Mouse (Mus musculus): ENCODE data around the gene Thbs1.
A peak's percentile ranks its signal among the peaks of the same experiment; 100 is the strongest.

Thbs1 gene

DNA sequence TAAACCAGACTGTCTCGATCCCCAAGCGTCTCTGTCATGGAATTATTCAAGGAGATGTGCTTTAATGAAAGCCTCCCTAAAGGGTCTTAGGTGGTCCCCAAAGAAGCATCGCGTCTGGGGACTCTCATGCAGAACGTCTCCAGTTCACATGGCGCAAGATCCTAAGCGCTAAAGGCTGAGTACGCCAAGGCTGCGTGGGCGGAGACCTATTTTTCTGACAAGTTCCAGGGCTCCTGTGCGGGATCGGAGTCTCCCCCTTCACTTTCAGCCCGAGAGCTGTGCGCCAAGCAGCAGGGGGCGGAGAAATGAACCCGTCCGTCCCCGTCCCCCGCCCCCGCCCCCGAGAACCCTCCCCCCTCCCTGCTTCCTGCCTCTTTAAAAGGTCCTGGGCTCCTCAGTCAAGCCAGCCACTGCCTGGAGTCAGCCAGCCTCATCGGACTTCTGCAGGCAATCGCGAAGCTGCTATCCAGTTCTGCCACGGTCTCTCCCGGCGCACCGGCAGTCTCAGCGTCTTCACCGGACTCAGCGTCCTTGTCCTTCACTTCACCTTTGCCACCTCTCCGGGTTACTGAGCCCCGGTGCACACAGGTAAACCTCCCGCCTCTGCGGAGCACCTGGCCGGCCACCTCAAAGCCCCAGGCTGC, at the start of gene Thbs1:
Thbs1 (plus strand) TSS at position 389 of the 644 bp plus-strand sequence.
- DNase-seq (ENCODE audit: low spot score in 2 of 2), result peak; percentile 76 to 77

DNA sequence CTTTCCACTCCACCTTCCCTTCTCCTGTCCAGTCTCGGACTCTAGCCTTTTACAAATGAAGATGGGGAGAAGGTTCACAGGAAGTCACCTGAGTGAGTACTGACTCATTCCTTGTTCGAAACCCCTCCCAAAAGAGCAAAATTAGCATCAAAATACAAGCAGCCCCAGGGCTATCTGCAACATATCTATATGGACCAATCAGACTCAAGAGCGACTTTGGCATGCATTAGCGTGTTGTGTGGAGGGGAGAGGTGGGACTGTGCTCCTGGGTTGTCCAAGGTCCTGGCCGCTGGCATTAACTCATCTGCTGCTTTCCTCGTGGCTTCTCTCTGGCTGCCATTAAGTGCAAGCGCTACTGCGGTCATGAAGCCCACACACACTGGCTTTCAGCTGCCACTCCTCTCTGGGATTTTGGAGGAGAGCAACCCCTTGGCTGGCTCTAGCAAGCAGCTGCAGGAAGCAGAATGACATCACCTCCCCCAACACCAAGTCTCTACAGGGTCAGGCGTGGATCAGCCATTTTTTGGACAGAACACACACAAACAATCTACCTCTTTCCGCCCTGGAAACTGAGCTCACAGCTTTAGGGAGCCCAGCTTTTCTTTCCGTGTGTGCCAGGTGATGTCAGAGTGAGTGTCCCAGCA, 47.4 kb upstream of the Thbs1 start:
- DNase-seq (ENCODE audit: low spot score in 2 of 2), result no peak

DNA sequence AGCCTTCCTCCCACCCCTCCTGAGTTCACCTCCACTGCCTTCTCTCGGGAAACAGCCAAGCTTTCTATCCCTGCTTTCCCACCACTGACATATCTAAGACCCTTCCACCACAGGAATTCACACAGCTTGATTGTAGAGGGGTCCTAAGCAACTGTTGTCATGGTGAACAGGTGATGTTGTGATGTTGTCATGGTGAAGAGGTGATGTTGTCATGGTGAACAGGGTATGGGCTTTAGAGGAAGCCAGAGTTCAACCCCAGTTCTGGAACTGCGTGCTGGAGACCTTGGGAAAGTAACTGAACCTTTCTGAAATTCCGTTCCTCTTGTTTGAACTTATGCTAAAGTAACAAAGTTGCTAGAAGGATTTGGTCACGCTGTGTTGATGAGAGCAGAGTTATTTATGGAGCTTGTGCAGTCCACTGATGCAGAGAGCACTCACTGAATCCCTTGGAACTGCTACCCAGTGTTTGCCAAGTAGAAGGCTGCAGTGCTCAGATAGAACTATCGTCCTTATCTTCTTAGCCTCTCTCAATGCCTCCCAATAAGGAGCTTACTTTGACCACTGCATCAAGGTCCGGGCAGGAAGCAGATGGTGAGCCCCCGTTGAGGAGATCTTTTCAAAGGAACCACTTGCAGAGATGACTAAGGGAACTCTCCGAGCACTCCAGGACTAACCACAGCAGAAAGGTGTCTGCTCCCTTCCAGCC, 45.5 kb upstream of the Thbs1 start:
- DNase-seq (ENCODE audit: low spot score in 2 of 2), result no peak

DNA sequence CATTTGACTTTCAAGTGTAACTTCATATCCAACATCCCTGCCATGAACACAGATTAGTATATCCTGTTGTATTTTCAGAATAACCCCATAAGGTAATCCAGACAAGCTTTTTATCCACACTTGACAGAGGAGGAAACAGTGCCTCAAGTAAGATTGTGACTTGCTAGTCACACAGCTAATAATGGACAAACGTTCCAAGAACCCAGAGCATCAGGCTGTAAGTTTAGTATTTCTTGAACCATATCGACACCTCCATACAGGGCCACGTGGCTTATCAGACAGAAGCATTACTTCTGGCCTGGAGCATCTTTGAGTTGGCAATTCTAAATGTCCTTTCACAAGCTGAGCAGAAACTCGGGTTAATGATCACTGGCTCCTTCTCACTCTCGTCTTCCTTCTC, 41.7 kb upstream of the Thbs1 start:
- no peak for DNase-seq (ENCODE audit: low spot score in 2 of 2)

DNA sequence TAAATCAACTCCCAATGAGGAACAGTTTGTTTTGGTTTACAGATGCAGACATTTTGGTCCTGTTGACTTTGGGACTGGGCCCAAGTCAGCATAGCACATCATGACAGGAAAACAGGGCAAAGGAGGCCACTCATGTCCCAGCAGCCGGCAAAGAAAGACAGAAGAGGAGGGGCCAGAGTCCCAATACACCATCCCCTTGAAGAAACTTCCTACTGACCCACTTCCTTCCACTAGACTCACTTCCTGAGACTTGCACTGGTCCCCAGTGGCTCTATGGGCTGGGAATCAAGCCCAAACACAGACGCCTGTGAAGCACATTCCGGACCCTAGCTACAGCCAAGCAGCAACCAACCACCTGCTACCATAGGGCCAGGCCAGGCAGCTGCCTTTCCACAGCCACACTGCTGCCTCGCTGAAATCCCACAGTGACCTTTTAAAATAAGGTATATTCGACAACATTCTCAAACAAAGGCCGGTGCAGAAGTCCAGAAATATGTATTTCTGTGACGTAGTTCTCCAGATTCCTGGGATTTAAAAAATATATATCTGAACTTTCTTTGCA, 38.8 kb upstream of the Thbs1 start:
- DNase-seq (ENCODE audit: low spot score in 2 of 2), result no peak

DNA sequence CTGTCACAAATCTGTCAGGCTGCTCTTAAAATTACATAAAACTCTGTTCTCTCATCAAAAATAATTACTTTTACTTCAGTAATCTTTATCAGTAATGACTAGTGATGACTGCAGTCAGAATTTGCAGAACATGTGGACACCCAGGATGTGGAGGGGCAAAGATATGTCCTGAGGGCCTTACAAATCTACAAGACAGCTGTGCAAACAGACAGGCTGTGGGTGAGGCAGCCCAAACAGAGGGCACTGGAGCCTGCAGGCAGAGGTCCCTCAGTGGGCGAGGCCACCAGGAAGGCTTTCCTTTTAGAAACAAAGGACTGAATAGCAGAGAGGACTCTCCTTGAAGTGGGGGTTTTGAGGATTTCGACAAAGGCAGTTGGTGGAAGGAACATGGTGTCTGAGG, 37.6 kb upstream of the Thbs1 start:
- DNase-seq (ENCODE audit: low spot score in 2 of 2), result no peak

DNA sequence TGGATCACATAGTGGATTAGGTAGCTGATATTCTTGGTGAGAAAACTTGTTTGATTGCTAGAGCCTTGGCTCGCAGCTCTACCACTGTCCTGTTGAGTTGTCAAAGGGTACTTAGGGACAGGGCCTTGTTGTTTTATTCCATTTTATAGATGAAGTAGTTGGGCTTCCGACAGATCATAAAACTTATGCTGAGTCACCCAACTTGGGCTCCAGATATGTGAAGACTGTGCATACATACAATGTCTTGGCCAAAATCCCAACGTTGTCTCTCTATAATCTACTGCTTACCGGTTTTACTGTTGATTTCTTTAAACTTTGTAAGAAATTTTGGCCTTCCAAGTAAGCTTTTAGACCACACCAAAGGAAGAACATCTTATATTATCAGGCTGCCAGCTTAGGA, 36.5 kb upstream of the Thbs1 start:
- no peak for DNase-seq (ENCODE audit: low spot score in 2 of 2)

DNA sequence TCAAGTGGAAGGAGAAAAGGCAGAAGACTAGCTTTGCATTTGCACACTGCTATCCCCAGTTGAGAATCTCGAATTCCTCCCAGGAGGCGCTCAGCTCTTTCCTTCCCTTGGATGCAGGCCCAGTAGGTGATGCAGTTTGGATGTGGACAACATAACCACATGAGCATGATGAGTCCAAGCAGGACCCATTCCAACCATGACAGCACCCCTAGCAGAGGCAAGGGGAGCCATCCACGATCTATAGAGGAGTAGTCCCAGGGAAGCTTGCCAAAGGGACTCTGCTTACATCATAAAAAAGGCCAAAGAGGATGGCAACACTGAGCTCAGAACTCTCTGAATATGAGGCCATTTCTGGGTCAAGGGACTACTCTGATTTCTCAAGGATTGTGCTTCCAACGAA, 32.5 kb upstream of the Thbs1 start:
- DNase-seq (ENCODE audit: low spot score in 2 of 2), result no peak

DNA sequence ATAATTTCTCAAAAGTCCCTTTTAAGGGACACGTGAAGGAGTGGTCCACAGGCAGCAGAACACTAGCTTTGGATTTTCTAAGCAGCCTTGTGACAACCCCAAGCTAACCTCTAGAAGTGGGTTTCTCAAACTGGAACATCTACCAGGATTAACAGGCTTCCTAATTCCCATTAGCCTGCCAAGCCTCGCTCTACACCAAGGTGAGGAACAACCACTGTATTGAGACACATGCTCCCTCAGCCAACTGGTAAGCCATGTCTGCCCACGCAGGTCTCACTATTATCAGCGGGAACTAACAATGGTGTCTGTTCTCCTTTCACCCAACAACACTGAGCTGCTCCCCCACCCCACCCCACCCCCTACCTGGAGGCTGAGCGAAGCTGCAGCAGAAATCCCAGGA, 30.1 kb upstream of the Thbs1 start:
- no peak for DNase-seq (ENCODE audit: low spot score in 2 of 2)

DNA sequence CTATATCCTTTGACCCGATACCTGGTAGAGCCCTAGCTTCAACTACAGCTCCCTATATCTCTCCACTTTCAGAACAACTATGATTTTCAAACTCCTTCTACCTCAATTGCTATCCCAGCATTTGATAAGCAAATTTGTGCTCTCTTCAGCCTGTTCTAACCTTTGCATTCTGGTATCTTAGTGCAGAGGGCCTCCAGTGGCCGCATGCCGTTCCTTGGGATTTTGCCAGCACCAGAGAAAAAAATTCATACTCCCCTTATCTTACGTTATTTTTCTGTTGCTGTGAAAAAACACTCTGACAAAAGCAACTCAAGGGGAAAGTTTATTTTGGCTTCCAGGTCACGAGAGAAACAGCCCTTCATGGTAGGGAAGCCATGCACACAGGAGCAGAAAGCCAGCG, 28.0 kb upstream of the Thbs1 start:
- no peak for DNase-seq (ENCODE audit: low spot score in 2 of 2)

DNA sequence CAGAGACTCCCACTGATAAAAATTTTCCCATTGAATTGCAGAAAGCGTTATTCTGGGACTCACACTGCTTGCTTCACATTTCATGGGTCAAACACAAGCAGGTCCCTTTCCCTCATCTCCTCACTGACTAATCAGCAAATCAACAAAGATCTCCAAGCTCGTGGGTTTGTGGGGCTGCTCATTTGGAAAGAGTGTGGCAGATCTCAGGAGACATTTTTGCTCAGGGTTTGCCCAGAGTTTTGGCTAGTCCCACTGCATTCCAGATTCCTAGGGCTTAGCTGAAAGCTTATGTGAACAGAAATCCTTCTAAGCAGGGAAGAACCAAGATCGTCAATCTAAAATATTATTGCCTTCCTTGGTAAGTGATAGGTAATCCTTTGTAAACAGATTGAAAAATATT, 27.0 kb upstream of the Thbs1 start:
- DNase-seq (ENCODE audit: low spot score in 2 of 2), result no peak

DNA sequence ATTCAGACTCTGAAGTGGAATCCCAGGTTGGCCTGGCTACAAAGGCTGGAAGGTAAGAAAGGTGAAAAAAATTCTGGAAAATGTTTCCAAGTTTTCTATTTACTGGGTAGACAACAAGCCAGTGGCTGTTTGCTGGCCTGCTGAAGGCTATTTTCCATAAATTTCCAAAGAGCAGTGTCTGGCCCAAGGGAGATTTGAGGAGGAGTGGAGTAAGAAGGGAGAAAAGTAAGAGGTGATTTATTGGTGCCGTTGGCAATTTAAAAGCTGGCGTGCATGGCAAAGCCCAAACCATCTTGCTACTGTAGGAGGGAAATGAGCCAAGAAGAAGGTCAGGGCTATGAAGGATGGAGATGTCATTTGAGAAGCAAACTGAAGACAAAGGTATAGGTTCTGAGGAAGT, 26.0 kb upstream of the Thbs1 start:
- DNase-seq (ENCODE audit: low spot score in 2 of 2), result no peak

DNA sequence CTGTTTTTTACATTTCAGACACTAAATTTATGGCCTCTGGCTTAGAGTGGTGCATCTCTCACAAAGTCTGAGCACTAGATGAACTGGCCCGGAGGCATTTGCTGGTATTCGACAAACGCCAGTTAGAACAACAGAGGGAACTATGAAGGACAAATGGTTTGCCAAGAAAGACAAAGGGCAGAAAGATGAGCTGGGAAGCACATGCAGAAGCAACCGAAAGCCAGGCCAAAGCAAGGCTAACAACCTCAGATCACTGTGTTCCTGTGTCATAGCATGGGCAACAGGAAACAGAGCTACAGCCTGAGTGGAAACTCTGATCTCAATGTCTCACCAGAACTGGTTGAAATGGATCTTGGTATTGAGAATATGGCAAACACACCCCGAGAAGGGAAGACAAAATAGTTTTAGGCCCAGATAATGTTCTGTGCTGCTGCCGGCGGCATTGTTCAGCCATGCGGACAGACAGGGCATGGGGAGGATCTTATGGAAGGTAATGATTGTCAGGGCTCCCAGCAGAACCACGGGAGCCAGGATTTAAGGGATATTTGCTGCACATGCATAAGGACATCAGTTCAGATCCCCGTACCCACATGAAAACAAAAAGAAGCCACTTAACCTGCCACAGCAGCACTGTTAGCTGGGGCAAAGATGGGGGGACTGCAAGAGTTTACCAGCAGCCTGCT, 24.5 kb upstream of the Thbs1 start:
- DNase-seq (ENCODE audit: low spot score in 2 of 2), result no peak

DNA sequence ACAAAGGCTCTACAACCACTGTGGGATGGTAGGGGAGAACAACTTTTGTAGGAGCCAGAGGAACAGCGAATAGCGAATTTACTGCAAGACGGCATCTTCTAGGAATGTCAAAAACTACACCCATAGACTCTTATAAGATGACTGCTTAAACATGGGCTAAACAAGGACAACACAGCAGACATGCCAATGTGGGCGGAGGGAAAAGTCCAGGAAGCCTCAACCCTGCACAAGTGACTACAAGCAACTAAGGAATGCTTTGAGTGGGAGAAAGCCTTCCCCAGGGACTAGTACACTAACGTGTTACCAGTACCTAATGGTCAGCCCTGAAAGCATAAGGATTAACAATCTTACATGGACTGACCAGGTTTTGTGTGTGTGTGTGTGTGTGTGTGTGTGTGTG, 20.4 kb upstream of the Thbs1 start:
- no peak for DNase-seq (ENCODE audit: low spot score in 2 of 2)

DNA sequence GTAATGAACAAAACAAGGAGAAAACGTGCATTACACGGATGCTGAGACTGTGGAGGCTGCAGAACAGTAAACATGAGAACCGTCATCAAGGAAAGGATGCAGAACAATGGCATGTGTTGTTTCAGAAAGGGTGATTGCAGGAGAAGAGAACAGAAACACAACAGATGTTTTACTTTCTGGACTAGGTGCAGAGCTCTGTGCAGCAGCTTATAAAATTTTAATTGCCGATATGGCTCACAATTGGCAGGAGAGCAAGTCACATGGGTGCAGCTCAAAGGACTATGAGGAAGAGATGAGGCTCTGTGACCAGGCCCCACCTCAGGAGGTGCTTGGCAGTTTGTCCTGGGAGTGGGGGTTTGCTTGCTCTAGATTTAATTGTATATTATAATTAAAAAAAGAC, 12.6 kb upstream of the Thbs1 start:
- no peak for DNase-seq (ENCODE audit: low spot score in 2 of 2)

DNA sequence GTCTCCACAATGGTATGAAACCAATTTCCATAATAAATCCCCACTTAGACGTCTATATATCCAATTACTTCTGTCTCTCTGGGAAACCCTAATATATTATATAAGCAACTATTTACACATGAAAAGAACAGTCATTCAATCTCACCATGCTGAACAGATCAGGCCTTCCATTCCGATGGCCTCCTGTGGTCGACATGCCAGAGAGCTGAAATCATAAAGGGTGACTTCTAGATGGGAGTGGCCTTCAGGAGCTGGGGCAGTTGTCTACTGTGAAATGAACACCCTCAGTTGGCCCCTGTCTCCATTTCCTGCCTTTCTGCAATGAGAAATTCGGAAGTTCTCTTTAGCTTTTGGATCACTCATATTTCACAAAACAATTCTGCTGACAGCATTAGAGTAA, 9.5 kb upstream of the Thbs1 start:
- DNase-seq (ENCODE audit: low spot score in 2 of 2), result no peak

DNA sequence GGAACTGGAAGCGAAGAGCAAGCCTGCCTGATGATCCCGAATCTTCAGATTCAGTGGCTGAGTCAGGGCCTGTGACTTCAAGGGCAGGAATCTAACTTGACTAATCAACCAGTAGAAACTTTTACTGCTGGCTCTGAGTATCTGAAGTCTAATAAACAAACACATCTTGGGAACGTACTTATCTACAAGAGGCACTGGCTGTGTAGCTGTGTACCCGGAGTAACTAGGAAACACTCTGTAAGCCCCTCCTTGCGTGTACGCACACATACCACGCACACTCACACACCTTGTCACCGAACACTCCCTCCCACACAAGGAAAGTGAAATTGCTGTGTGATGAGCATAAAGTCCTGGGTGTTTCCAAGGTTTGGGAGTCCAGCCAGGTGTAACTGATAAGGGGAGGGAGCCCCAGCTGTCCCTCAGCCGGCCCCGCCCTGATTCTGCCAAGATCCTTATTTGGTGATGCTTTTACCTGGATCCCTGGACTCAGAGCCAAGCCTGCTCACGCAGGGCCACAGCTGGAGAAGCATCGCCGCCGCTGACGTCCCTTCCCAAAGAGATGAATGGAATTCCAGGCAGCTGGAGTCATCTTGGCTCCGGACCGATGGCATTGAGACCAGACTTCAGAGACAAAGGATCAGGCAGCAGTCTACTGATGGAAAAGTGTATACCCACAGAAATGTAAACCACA, 1.3 kb upstream of the Thbs1 start:
- DNase-seq (ENCODE audit: low spot score in 2 of 2), result peak; percentile 34 to 51

DNA sequence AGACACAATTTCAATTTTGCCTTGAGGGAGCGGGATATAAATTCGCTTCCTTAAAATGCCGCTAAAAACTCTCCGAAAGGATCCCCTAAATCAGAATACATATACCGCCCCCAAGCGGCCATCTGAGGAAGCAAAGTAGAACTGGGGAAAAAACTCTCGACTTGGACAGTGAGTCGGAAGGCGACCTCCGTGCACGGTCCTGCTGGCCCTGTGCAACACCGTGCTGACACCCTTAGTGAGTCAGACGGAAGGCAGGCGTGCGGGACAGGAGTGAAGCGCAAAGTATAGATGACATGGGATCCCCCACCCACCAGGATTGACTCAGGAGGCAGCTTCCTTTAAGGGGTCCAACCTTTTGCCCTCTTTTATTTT, 574 bp upstream of the Thbs1 start:
- DNase-seq (ENCODE audit: low spot score in 2 of 2), result peak; percentile 88 to 93

DNA sequence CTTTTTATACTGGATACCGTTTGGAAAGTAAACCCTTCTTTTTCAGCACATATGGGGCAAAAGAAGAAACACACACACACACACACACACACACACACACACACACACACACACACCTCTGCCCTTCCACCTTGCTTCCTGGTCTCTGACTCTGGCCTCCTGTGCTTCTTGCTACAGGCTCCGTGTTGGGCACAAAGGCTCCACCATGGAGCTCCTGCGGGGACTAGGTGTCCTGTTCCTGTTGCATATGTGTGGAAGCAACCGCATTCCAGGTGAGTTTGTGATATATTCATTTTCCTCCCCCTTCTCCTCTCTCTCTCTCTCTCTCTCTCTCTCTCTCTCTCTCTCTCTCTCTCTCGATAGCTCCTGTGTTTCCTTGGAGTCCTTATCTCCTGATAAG, 762 bp downstream of the Thbs1 start:
- DNase-seq (ENCODE audit: low spot score in 2 of 2), result no peak

DNA sequence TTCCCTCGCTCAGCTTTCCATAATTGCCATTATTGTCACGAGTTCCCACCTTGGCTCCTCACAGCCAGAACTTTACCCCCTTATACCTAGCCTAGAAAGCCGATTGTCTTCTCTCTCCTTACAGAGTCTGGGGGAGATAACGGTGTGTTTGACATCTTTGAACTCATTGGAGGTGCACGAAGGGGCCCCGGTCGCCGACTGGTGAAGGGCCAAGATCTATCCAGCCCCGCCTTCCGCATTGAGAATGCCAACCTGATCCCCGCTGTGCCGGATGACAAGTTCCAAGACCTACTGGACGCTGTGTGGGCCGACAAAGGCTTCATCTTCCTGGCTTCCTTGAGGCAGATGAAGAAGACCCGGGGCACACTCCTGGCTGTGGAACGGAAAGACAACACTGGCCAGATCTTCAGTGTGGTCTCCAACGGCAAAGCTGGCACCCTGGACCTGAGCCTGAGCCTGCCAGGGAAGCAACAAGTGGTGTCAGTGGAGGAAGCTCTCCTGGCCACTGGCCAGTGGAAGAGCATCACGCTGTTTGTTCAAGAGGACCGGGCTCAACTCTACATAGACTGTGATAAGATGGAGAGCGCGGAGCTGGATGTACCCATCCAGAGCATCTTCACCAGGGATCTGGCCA, 1.3 kb downstream of the Thbs1 start:
- DNase-seq (ENCODE audit: low spot score in 2 of 2), result peak in 1 of 2 experiments; percentile 26

DNA sequence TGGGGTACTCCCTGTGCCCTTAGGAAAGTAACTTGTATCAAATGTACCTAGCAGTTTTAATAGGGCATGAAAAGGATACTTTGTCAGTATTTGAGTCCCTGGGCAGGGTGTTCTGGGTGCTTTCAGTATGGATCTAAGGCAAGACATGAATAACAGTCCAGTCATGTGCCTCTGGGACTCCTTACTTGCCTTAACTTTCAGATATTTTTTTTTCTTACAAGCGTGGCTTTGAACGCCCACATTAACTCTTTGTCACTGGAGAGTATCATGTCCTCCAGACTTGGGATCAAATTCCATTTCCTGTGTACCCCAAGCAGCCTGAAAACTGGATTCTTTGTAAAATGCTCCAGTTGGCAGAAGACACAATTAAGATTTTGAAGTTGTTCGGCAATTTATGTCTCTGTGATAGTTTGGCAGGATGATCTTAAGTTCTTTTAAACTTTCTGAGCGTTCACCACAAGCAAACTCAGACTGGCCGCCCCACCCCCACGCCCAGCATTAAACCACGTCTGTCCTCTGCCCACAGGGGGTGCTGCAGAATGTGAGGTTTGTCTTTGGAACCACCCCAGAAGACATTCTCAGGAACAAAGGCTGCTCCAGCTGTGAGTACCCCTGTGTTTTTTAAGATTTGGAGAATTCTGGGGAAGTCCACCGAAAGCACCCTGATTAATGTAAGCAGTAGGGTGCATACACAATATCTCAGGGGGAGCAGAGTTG, 2.3 kb downstream of the Thbs1 start:
- DNase-seq (ENCODE audit: low spot score in 2 of 2), result peak in 1 of 2 experiments; percentile 38
